Mouse (Mus musculus) spleen, adult 2 months (tissue): Measurements from ENCODE around the gene Maml1. TPM values are rescaled to one million over a fixed set of nuclear protein-coding genes. Genes with fewer than 3 reads are reported as not detected.

ENCODE experiments used
- DNase-seq, 2 experiments: peaks; one replicate each; pipeline versions ENCODE4 v3.0.0 to v3.0.0-alpha.2; 2012 to 2021; ENCODE audit warnings: low spot score in 2 of 2, low read depth in 1 of 2
- H3K27ac ChIP-seq: fragments of 200-500 bp; 2 replicates; pipeline ENCODE4 v1.5.1; 2012; ENCODE audit warnings: low read length, inconsistent platforms; ENCODE audit not compliant: insufficient read depth
- H3K27me3 ChIP-seq: fragments of 200-500 bp; 2 replicates; pipeline ENCODE4 v1.6.1; 2012; ENCODE audit warnings: mild to moderate bottlenecking, moderate library complexity, low read length, inconsistent platforms; ENCODE audit not compliant: control insufficient read depth, insufficient read depth
- H3K36me3 ChIP-seq: fragments of 200-500 bp; 2 replicates; pipeline ENCODE4 v1.6.1; 2012; ENCODE audit warnings: mild to moderate bottlenecking, low read length, inconsistent platforms; ENCODE audit not compliant: control insufficient read depth, insufficient read depth
- H3K4me1 ChIP-seq: fragments of 200-500 bp; 2 replicates; pipeline ENCODE4 v1.6.1; 2011; ENCODE audit warnings: inconsistent platforms; ENCODE audit not compliant: control insufficient read depth, insufficient read depth, insufficient read length
- H3K4me3 ChIP-seq: fragments of 200-500 bp; 2 replicates; pipeline ENCODE4 v1.5.1; 2011; ENCODE audit warnings: mild to moderate bottlenecking, inconsistent platforms; ENCODE audit not compliant: insufficient read depth, insufficient read length; ENCODE audit errors: extremely low read depth
- CTCF ChIP-seq: fragments of 200-500 bp; IDR thresholded peaks from 2 replicates; pipeline ENCODE4 v1.5.1; 2011; ENCODE audit warnings: mild to moderate bottlenecking, inconsistent platforms; ENCODE audit not compliant: insufficient read depth, insufficient read length, insufficient replicate concordance; ENCODE audit errors: extremely low read depth
- POLR2A ChIP-seq: fragments of 200-500 bp; IDR thresholded peaks from 2 replicates; pipeline ENCODE4 v1.6.1; 2011; ENCODE audit warnings: low read depth, low read length, inconsistent platforms
- WGBS: fragments of 180-500 bp; shearing (Covaris S2); methylation state at CpG from one replicate; pipeline ENCODE4 v1.1.7; 2018; 5-methylcytosine and 5-hydroxymethylcytosine counted together
- polyA plus RNA-seq: library from polyadenylated mRNA; depleted of rRNA; stranded (reverse); fragments of >200 nt; gene quantifications from 2 replicates; pipeline ENCODE4 v1.2.3, GENCODE M21; 2012; rRNA removed

Maml1 gene
- polyA plus RNA-seq, 1 experiment: 15.0 TPM

DNA sequence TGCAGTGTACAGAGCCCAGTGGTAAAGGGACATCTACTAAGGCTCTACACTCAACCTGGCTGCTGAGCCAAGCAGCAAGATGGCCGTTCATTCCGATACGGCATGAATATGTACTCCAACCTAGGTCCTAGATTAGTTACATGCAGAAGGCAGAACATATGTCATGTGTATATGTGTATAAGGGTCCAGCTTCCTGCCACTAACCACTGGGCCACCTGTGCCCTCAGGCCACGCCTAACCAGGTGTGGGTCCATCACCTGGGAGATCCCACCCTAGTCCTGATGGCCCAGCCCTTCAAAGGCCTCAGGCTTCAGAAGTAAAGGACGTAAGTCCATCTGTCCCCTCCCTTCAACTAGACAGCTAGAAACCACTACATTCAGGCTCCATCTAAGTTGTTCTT is 84.1 kb downstream of the Maml1 start:
- H3K4me3 ChIP-seq: no peak overlapping the region
- H3K4me1 ChIP-seq: peaks cover 5% of the 10 kb centered on the region; the same call in 1 of the 2 replicates
- DNase-seq: no peak
- H3K27ac ChIP-seq: no peak overlapping the region
- TF ChIP-seq CTCF (no peak), POLR2A (no peak)
- no peaks in the 10 kb centered on the region for H3K27me3 ChIP-seq
- H3K36me3 ChIP-seq: peaks cover 39% of the 10 kb centered on the region
- WGBS: 95% methylated on average over 5 of the region's 5 CpGs

DNA sequence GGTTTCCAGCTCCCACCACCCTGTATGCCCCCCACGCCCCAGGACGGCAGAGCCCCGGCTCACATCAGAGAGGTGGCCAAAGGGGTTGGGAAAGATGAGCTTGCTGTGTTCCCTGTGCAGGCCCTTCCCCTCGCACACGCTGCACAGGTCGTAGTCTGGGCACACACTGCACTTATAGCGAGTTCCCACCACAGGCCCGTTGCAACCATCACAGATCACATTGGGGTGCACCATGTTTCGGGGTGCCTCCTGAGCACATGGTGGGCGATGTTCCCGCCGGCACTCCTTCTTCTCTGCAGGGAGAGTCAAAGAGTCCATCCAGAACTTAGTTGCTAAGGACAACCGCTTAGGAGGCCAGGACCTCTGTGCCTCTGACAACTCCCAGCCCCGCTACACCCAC is 84.8 kb downstream of the Maml1 start:
- H3K36me3 ChIP-seq: peaks cover 44% of the 10 kb centered on the region
- peaks cover 5% of the 10 kb centered on the region; the same call in 1 of the 2 replicates for H3K4me1 ChIP-seq
- no peaks in the 10 kb centered on the region for H3K27me3 ChIP-seq
- no peak overlapping the region for H3K27ac ChIP-seq
- no peak for DNase-seq
- WGBS: 94% methylated on average over 14 of the region's 14 CpGs
- H3K4me3 ChIP-seq: no peak overlapping the region
- no peak for TF ChIP-seq CTCF
- TF ChIP-seq POLR2A: no peak

DNA sequence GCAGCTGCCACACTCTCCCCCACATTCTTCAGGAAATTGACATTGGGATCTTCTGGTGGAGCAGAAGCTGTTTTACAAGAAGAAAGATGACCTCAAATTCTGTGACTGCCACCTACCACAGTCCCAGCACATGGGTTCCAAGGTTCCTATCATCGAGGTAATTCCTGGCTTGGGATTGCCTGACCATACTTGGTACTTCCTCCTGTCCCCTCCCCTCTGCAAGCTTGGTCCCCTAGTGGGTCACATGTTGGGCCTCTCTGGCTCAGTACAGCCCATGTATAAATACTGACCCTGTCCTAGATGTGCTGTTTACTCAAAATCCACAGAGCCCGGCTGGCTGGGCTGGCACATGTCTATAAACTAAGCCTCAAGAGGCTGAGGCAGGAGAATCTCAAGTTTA is 86.1 kb downstream of the Maml1 start:
- Histone ChIP-seq H3K4me1 (peaks cover 2% of the 10 kb centered on the region; the same call in 1 of the 2 replicates), H3K27me3 (no peaks in the 10 kb centered on the region), H3K27ac (no peak overlapping the region), H3K4me3 (no peak overlapping the region), H3K36me3 (peaks cover 57% of the 10 kb centered on the region)
- WGBS: 86% methylated on average over 2 of the region's 2 CpGs
- DNase-seq: no peak
- TF ChIP-seq POLR2A: no peak
- TF ChIP-seq CTCF: no peak

Other genes with a start within 250 kb of the Maml1 start
- gene Tbc1d9b, start 160.9 kb downstream of the Maml1 start, polyA plus RNA-seq: 33.5 and 37.2 TPM in 2 replicates
- gene Mrnip, start 117.9 kb downstream of the Maml1 start, polyA plus RNA-seq: 2.4 and 3.5 TPM in 2 replicates
- gene Sqstm1, start 81.5 kb downstream of the Maml1 start, polyA plus RNA-seq: 113 and 117 TPM in 2 replicates
- gene Mgat4b, start 81.4 kb downstream of the Maml1 start, polyA plus RNA-seq: 32.6 and 41.5 TPM in 2 replicates
- 44.9 and 53.9 TPM in 2 replicates for gene Ltc4s, start 53.7 kb downstream of the Maml1 start, polyA plus RNA-seq
- 23.2 and 23.5 TPM in 2 replicates for gene Canx, start 33.4 kb upstream of the Maml1 start, polyA plus RNA-seq
- gene Cby3, start 62.2 kb upstream of the Maml1 start, polyA plus RNA-seq: not detected in 2 replicates
- 33.6 and 43.8 TPM in 2 replicates for gene Hnrnph1, start 84.7 kb upstream of the Maml1 start, polyA plus RNA-seq
- gene Rufy1, start 138.8 kb upstream of the Maml1 start, polyA plus RNA-seq: 9.6 and 13.0 TPM in 2 replicates